ENCODE assay signal across 15 mouse cellular contexts in the genomic region with DNA sequence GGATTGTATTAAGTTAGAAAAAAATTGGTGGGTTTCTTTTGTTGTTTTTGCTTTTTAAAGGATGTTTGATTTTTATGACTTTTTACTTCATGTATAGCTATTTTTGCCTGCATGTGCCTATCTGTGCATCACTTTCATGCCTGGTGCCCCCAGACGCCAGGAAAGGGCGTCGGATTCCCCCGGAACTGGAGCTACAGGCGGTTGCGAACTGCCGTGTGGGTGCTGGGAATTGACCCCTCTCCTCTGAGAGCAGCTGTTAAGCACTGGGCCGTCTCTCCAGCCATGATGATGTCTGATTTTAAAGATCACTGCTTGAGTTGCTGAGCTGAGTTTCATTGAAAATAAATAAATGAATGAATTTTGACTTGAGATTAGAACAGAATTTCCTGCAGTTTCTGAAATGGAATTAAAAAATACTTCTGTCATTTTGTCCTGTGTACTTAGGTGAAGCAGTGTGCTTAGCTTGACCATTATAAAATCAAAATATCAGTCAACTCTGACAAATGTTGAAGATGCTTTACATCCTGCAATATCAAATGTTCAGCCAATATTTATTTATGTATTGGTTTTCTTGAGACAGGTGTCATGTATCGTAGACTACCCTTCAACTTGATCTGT. TPM values are rescaled to one million over a fixed set of nuclear protein-coding genes. Genes with fewer than 3 reads are reported as not detected.
DNase-seq lines count a peak whose midpoint lies in the region; ATAC-seq lines count a peak whose summit lies in the region.
"Had no signal": no experiment of that assay in that cellular context is flagged by ENCODE, and none has a peak within 500 bp of the region (broad histone marks: within the 10 kb centered on the region; RNA-seq: fewer than 3 reads in every experiment).

A gene (plus strand): TSS at position 568 of the 618 bp plus-strand sequence.

- WGBS in heart, embryonic 12.5 days = 84% methylated on average over 9 of the region's 9 CpGs
- WGBS in embryonic facial prominence, embryonic 14.5 days = 77% methylated on average over 9 of the region's 9 CpGs
- 82% methylated on average over 9 of the region's 9 CpGs for WGBS in liver, embryonic 12.5 days (ENCODE audit: insufficient replicate concordance)
- 94% methylated on average over 9 of the region's 9 CpGs for WGBS in forebrain, embryonic 12.5 days

- peaks cover 55% of the 10 kb centered on the region for H3K4me1 ChIP-seq in heart, embryonic 12.5 days (replicated peaks)
- peaks cover 61% of the 10 kb centered on the region for H3K4me1 ChIP-seq in megakaryocyte, embryonic 14.5 days
- H3K4me1 ChIP-seq in embryonic facial prominence, embryonic 14.5 days (ENCODE audit: control insufficient read depth, insufficient read depth, low read length) = peaks cover 6% of the 10 kb centered on the region; the same call in 1 of the 2 replicates
- H3K4me1 ChIP-seq in liver, embryonic 12.5 days = peaks cover 89% of the 10 kb centered on the region
- no peaks in the 10 kb centered on the region for H3K4me1 ChIP-seq in forebrain, embryonic 12.5 days
- H3K4me1 ChIP-seq: hindbrain, embryonic 15.5 days had no signal

- H3K4me3 ChIP-seq in heart, embryonic 12.5 days = no peak within 1 kb of the TSS
- peak within 1 kb of the TSS; percentile 50 for H3K4me3 ChIP-seq in megakaryocyte, embryonic 14.5 days (replicated peaks)
- H3K4me3 ChIP-seq in embryonic facial prominence, embryonic 14.5 days (ENCODE audit: low read depth, low read length) = no peak within 1 kb of the TSS
- no peak within 1 kb of the TSS for H3K4me3 ChIP-seq in liver, embryonic 12.5 days
- no peak within 1 kb of the TSS for H3K4me3 ChIP-seq in forebrain, embryonic 12.5 days (replicated peaks)
- H3K4me3 ChIP-seq: hindbrain, embryonic 15.5 days had no signal

- no peak for DNase-seq in heart, adult 8-10 months (ENCODE audit: low spot score)
- DNase-seq in embryonic facial prominence, embryonic 14.5 days (ENCODE audit: low spot score) = no peak
- no peak for DNase-seq in MN1 (ENCODE audit: low spot score)
- DNase-seq: adrenal gland, postnatal 25 days; cerebellum, adult 11 months; lung, adult 2 months; thymus, postnatal 25 days had no signal

- peak within 1 kb of the TSS; percentile 79 for H3K27ac ChIP-seq in heart, embryonic 12.5 days (ENCODE audit: poor library complexity, severe bottlenecking)
- H3K27ac ChIP-seq in embryonic facial prominence, embryonic 14.5 days (replicated peaks; ENCODE audit: low read depth, low read length) = 0 out of 2 replicates have a peak within 1 kb of the TSS, but pooled peaks have one; percentile 23
- H3K27ac ChIP-seq in liver, embryonic 12.5 days = peak within 1 kb of the TSS; percentile 99
- H3K27ac ChIP-seq in forebrain, embryonic 12.5 days = no peak within 1 kb of the TSS

- no peak within 1 kb of the TSS for H3K4me2 ChIP-seq in heart, embryonic 12.5 days
- H3K4me2 ChIP-seq in embryonic facial prominence, embryonic 14.5 days (ENCODE audit: low read depth, low read length) = no peak within 1 kb of the TSS
- no peak within 1 kb of the TSS for H3K4me2 ChIP-seq in liver, embryonic 12.5 days
- H3K4me2 ChIP-seq in forebrain, embryonic 12.5 days = no peak within 1 kb of the TSS
- H3K4me2 ChIP-seq: hindbrain, embryonic 15.5 days had no signal

- no peak within 1 kb of the TSS for H3K9ac ChIP-seq in heart, embryonic 12.5 days
- no peak within 1 kb of the TSS for H3K9ac ChIP-seq in embryonic facial prominence, embryonic 14.5 days (ENCODE audit: low read depth, low read length)
- H3K9ac ChIP-seq in liver, embryonic 12.5 days = peak within 1 kb of the TSS; percentile 68; the same call in 1 of the 2 replicates
- no peak within 1 kb of the TSS for H3K9ac ChIP-seq in forebrain, embryonic 12.5 days
- H3K9ac ChIP-seq: hindbrain, embryonic 15.5 days had no signal

- no peak for ATAC-seq in heart, embryonic 12.5 days (ENCODE audit: insufficient number of reproducible peaks, low FRiP score)
- ATAC-seq in megakaryocyte, adult 5-6 weeks (ENCODE audit: poor library complexity, severe bottlenecking) = no peak
- no peak for ATAC-seq in embryonic facial prominence, embryonic 14.5 days (ENCODE audit: low read depth)
- no peak for ATAC-seq in liver, embryonic 12.5 days
- no peak for ATAC-seq in forebrain, embryonic 12.5 days (ENCODE audit: low FRiP score)

- no peaks in the 10 kb centered on the region for H3K9me3 ChIP-seq in heart, embryonic 12.5 days (replicated peaks)
- no peaks in the 10 kb centered on the region for H3K9me3 ChIP-seq in megakaryocyte, embryonic 14.5 days
- H3K9me3 ChIP-seq in embryonic facial prominence, embryonic 14.5 days (ENCODE audit: control insufficient read depth, low read length) = no peaks in the 10 kb centered on the region
- H3K9me3 ChIP-seq in liver, embryonic 12.5 days (replicated peaks) = no peaks in the 10 kb centered on the region
- no peaks in the 10 kb centered on the region for H3K9me3 ChIP-seq in forebrain, embryonic 12.5 days
- H3K9me3 ChIP-seq: hindbrain, embryonic 15.5 days had no signal

- 0 out of 2 replicates have a peak, but pooled peaks cover 3% of the 10 kb centered on the region for H3K27me3 ChIP-seq in heart, embryonic 12.5 days (replicated peaks)
- H3K27me3 ChIP-seq in megakaryocyte, embryonic 14.5 days (replicated peaks) = peaks cover 15% of the 10 kb centered on the region
- H3K27me3 ChIP-seq in embryonic facial prominence, embryonic 14.5 days (replicated peaks; ENCODE audit: control insufficient read depth, insufficient read depth, low read length) = no peaks in the 10 kb centered on the region
- no peaks in the 10 kb centered on the region for H3K27me3 ChIP-seq in liver, embryonic 12.5 days (replicated peaks)
- H3K27me3 ChIP-seq in forebrain, embryonic 12.5 days = 0 out of 2 replicates have a peak, but pooled peaks cover 3% of the 10 kb centered on the region
- H3K27me3 ChIP-seq: hindbrain, embryonic 15.5 days had no signal

- peaks cover 4% of the 10 kb centered on the region for H3K36me3 ChIP-seq in heart, embryonic 12.5 days
- H3K36me3 ChIP-seq in megakaryocyte, embryonic 14.5 days (replicated peaks; ENCODE audit: low read length) = peaks cover 6% of the 10 kb centered on the region
- peaks cover 43% of the 10 kb centered on the region for H3K36me3 ChIP-seq in embryonic facial prominence, embryonic 14.5 days (ENCODE audit: control insufficient read depth, insufficient read depth, low read length)
- H3K36me3 ChIP-seq in liver, embryonic 12.5 days = peaks cover 23% of the 10 kb centered on the region
- no peaks in the 10 kb centered on the region for H3K36me3 ChIP-seq in forebrain, embryonic 12.5 days (replicated peaks)
- H3K36me3 ChIP-seq: hindbrain, embryonic 15.5 days had no signal

RNA-seq across cellular contexts. Expression of the gene that starts here (rescaled TPM):
- polyA plus RNA-seq in heart, embryonic 12.5 days (2016; fragmentation: Nextera tagmentation; extraction: Ambion mirVana) = not detected in 2 replicates
- not detected for total RNA-seq in heart, adult 8-10 months (2022)
- polyA plus RNA-seq in megakaryocyte, embryonic 14.5 days (2012; ENCODE audit: insufficient read depth, low replicate concordance) = not detected in 2 replicates
- total RNA-seq in megakaryocyte, adult 5-6 weeks (2015) = not detected in 2 replicates
- not detected in 2 replicates for total RNA-seq in megakaryocyte, adult 5-6 weeks (2017)
- polyA plus RNA-seq in embryonic facial prominence, embryonic 14.5 days (2014; fragmentation: Nextera tagmentation; extraction: Ambion mirVana) = not detected in 2 replicates
- not detected in 2 replicates for polyA plus RNA-seq in liver, embryonic 12.5 days (2016; fragmentation: Nextera tagmentation; extraction: Ambion mirVana)
- not detected in 2 replicates for polyA plus RNA-seq in forebrain, embryonic 12.5 days (2016; fragmentation: Nextera tagmentation; extraction: Ambion mirVana)
- total RNA-seq: adrenal gland, postnatal 25 days; gastrocnemius, adult 18-20 months; layer of hippocampus, postnatal 10 days had no signal
- polyA plus RNA-seq: hindbrain, embryonic 15.5 days; lung, adult 2 months had no signal
